Mouse (Mus musculus) lung, adult 2 months (tissue): ENCODE measurements at regions not wholly inside any gene's neighbourhood (a gene's known extent, or its start where the extent isn't known, plus 50 kb on each side); places are given as distances from the start of the nearest gene placed in this dataset.

Experiments used
- DNase-seq: peaks from one replicate; pipeline ENCODE4 v3.0.0; 2022
- H3K4me1 ChIP-seq: fragments of 200-500 bp; 2 replicates; pipeline ENCODE4 v1.6.1; 2011; ENCODE audit warnings: low read length; ENCODE audit not compliant: control insufficient read depth, insufficient read depth
- H3K4me3 ChIP-seq: fragments of 200-500 bp; replicated peaks from 2 replicates; pipeline ENCODE3; 2011; ENCODE audit warnings: low read depth, mild to moderate bottlenecking, control low read depth, low read length; ENCODE audit errors: extremely low read depth
- CTCF ChIP-seq: fragments of 200-500 bp; IDR thresholded peaks from 2 replicates; pipeline ENCODE4 v1.5.1; 2011; ENCODE audit warnings: mild to moderate bottlenecking, low read length, control low read depth; ENCODE audit not compliant: insufficient read depth
- POLR2A ChIP-seq: fragments of 200-500 bp; IDR thresholded peaks from 2 replicates; pipeline ENCODE4 v1.6.1; 2011; ENCODE audit warnings: low read depth, mild to moderate bottlenecking, control low read depth, low read length, borderline replicate concordance; ENCODE audit errors: extremely low read depth
- WGBS: fragments of 180-500 bp; shearing (Covaris S2); methylation state at CpG from one replicate; pipeline ENCODE4 v1.1.7; 2018; 5-methylcytosine and 5-hydroxymethylcytosine counted together

DNA sequence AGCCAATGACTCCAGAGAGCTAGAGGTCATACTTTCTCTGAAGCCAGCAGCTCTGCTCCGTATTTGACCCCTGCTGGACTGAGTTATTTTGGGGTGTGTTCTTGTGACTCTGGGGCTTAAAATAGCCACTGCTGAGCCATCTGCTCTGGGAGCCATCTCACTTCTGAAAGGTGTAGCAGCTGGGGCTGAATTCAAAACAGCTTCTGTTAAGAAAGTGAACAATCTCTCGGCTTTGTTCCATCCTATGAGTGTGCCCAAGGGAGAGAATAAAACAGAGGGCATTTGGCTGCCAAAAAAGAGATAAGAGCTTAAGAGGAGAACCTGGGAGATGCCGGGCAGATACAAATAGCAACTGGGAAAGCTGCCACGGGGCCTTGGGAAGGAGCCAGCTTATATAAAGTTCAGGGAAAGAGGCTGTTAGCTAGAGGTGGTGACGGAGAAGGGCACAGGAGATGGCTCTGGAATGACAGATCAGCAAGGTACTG lies 611.7 kb upstream of the Castor2 start:
- 24% methylated on average over 5 of the region's 5 CpGs for whole genome bisulfite sequencing
- no peaks in the 10 kb centered on the region; the same call in 1 of the 2 replicates for H3K4me1 ChIP-seq
- no peak overlapping the region for H3K4me3 ChIP-seq
- TF ChIP-seq POLR2A (no peak), CTCF (no peak)
- peak; percentile 3 for DNase-seq

DNA sequence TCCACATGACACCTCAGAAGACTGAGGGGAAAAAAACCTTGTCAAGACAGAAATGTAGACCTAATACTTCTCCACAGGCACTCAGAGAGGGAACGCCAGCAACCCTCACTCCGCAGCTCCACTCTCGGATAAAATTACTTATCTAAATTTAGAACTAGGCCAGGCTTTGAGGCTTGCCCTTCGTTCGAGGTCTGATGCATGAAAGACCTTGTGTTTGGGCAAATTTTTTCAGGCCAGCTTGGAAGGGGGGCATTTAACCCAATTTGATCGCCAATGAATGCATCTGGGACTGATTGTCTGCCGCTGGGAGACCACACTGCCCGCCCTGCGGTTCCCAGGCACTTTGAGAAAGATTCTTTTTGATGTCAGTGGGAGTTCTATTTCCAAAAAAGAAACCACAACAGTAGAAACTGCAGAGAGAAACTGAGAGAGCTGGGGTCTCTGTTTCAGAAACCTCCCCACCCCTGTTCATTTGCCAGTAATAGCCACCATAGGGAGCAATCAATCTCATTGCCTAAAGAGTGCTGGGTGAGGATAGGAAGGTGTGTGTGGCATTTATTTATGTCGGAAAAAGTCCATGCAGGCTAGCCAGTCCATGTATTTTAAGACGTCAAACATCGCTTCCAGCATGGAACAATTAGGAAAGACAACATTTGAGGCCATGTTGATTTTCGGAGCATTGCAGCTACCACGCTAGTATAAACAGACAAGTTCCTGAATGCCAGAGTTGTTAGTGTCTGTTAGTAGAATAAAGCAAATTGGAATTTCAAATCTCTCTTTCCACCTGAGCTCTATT lies 617.0 kb upstream of the Castor2 start:
- 60% methylated on average over 14 of the region's 14 CpGs for WGBS
- H3K4me1 ChIP-seq = no peaks in the 10 kb centered on the region
- no peak for TF ChIP-seq CTCF
- TF ChIP-seq POLR2A = no peak

DNA sequence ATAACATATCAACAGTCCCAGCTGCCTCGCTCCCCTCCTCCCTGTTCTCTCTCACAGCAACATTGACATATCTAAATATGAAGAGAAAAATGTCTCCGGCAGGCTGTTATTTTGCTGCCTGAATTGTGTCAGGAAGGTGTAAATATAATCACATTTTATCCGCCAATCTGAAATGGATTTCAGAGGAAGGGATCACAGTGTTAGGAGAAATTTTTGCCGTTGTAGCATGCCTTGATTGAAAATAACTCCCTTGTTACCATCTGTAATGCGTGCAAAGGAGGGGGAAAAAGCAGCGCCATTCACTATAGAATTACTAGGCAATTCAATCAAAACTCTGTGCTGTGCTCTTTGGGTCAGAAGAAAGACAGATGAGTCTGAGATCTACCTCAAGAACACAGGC lies 620.3 kb upstream of the Castor2 start:
- Histone ChIP-seq H3K4me3 (no peak overlapping the region), H3K4me1 (no peaks in the 10 kb centered on the region)
- 82% methylated on average over 6 of the region's 6 CpGs for WGBS
- DNase-seq = no peak
- TF ChIP-seq CTCF = no peak
- no peak for TF ChIP-seq POLR2A

More for the DNA sequence above, 617.0 kb upstream of the Castor2 start:
- no peak for DNase-seq
- H3K4me3 ChIP-seq = no peak overlapping the region

DNA sequence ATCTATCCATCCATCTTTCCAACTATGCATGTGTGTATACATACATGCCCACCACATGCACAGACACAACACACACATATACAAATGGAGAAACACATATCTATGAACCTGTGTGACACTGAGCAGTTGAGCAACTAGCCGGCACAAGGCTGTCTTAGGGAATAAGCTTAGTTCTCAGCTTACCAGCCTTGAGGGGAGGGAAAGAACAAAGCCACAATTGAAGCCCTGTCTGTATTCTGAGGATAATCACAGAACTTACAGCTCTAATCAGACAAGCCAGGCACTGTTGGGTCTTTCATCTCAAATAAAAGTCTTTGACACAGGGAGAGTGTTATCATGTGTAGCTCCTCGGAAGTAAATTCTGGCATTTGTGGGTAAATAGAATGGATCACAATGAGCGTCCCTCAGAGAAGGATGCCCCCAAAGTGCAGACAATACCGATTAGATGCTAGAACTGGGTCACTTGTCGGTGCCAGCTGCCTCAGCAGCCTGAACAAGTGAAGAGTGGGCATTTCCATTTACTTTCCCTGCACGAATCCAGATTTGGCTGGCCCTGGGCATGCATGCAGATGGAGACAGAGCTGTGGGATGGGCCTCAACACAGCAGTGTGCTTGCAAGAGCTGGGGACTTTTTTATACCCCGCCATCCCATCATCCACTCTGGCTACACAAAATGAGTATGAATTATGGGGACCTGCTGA lies 646.0 kb upstream of the Castor2 start:
- 71% methylated on average over 7 of the region's 7 CpGs for WGBS
- Histone ChIP-seq H3K4me1 (no peaks in the 10 kb centered on the region), H3K4me3 (no peak overlapping the region)
- TF ChIP-seq POLR2A = no peak
- TF ChIP-seq CTCF = no peak
- DNase-seq = no peak

DNA sequence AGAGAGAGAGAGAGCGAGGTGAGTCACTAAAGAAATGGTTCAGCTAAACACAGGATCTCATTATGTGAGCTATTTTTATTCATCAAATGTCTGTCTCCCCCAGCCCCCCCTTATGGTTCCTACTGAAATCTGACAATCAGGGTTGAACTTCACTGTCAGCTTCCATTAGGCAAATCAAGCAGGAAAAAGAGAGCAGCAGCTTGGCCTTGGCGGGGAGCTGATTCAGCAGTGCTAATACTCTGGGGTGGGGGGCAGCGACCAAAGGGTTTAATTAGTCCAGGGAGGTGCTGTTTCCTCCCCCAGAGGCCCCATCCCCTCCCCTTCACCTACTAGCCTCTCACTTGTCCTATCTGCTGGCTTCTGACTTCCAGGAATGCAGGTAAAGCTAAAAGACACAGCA lies 649.6 kb upstream of the Castor2 start:
- H3K4me3 ChIP-seq = no peak overlapping the region
- no peaks in the 10 kb centered on the region for H3K4me1 ChIP-seq
- DNase-seq = no peak
- TF ChIP-seq CTCF (no peak), POLR2A (no peak)
- WGBS = 92% methylated on average over 3 of the region's 3 CpGs

DNA sequence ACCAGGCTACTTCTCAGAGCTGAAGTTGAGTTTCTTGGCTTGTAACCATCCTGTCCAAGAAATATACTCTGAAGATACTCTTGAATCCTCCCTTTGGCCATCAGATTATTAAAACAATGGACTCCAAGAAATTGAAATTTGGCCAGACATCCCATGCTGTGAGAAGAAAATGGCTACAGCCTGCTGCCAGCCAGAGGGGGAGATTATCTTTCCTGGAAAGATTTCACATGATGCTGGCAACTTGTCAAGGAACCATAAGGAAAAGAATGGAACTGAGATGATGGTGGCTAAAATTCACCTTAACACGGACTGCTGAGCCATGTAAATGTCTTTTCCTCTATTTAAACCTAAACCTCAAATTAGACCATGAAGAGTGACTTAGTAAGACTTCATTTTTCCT lies 698.7 kb upstream of the Castor2 start:
- TF ChIP-seq POLR2A = no peak
- TF ChIP-seq CTCF = no peak
- 47% methylated on average over 1 of the region's 1 CpGs for WGBS

DNA sequence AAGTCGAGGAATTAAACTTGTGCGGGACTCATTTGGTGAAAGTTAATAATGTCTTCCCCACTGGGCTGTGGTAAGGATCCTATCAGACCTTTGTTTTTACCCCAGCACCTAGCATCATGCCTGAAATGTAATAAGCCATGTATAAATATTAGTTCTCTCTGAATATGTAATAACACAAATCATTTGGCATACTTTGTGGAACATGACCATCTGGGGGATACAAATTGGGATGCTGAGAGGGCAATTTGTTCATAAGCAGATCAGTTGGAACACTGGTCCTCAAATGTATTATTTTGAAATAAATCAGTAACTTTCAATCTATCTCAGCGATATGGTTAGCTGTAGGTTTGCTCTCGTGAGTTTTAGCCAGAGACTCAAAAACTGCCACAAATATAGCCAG lies 709.6 kb upstream of the Castor2 start:
- DNase-seq = no peak
- WGBS = 75% methylated on average over 4 of the region's 4 CpGs
- Histone ChIP-seq H3K4me3 (no peak overlapping the region), H3K4me1 (no peaks in the 10 kb centered on the region)
- no peak for TF ChIP-seq CTCF
- TF ChIP-seq POLR2A = no peak

More for the DNA sequence above, 698.7 kb upstream of the Castor2 start:
- no peak overlapping the region for H3K4me3 ChIP-seq
- DNase-seq = no peak
- no peaks in the 10 kb centered on the region for H3K4me1 ChIP-seq

DNA sequence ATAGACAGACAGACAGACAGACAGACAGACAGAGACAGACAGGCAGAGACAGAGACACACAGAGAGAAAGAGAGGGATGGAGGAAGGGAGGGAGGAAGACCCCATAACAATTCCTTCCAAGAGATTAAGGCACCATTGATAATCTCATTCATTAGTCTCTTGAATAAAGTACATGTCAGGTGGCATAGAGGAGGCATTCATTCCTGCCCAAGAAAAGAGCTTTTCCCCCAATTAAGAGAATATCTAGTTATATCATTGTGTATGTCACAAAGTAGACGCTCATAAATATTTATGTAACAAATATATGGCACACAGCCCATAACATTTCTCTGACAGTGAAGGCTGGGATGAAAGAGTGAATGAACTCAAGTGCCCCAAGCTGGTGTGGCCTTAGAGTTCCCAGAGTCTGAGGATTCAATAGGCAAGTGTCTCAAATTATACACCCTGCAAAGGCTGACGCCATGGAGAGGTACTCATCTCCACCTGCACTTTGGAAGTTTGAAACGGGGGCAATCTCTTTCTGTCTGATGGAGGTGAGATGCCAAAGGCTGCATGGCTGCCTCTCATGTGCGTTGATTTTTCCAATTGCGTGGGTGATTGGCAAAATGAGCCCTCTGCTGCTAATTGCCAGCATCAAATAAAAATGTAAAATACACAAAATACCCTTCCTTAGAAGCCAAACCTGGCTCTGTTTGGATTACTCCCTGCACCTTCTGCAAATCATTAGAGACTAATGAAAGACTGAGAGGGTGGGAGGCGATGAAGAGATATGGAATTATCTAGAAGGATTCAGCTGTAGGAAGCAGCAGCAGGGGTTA lies 710.3 kb upstream of the Castor2 start:
- WGBS = 64% methylated on average over 6 of the region's 6 CpGs
- H3K4me3 ChIP-seq = no peak overlapping the region
- TF ChIP-seq POLR2A (no peak), CTCF (no peak)
- DNase-seq = no peak
- no peaks in the 10 kb centered on the region for H3K4me1 ChIP-seq

DNA sequence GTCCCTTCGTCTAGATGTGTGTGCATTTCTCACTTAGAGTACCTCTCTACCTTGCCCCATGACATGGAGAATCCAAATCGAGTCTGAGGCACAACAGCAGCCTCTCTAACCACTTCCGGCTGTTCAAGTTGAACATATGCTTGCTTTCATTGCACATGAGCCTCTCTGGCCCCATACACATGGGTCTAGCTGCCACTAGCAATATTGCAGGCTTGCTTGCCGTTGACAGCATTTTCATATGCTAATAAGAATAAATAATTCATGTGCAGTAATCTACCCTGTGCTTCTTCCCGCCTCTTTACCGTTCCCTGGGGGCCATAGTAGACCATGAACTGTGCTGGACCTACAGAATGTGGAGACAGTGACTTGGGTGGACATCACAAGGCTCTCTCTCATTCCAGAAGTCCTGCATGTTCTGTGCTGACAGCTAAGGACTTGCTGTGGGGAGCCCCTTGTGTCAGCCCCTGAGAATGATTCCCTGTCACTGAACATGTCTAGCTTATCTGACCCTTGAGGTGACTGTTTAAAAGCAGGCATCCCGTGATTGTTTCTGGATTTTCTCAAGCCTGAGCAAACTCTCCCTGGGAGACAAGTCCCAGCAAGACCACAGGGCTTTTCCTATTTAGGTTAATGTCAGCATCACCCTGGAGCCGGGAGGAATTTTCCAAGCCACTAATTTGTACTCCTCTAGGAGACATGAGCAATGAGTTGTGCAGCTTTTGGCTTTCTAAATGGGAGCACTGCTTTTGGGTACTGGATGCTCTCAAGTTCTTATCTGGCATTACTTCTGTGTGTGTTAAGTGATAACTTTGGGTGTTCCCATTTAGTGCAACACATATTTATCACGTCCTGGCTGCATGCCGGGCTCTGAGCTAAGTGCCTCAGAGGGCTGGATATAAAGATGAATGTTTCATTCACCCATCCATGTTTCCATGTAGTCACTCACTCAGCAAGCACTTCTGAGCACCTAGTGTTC lies 713.8 kb upstream of the Castor2 start:
- DNase-seq = no peak
- WGBS = 45% methylated on average over 10 of the region's 10 CpGs
- Histone ChIP-seq H3K4me3 (no peak overlapping the region), H3K4me1 (no peaks in the 10 kb centered on the region)
- TF ChIP-seq POLR2A (no peak), CTCF (no peak)
